In the genomic region with DNA sequence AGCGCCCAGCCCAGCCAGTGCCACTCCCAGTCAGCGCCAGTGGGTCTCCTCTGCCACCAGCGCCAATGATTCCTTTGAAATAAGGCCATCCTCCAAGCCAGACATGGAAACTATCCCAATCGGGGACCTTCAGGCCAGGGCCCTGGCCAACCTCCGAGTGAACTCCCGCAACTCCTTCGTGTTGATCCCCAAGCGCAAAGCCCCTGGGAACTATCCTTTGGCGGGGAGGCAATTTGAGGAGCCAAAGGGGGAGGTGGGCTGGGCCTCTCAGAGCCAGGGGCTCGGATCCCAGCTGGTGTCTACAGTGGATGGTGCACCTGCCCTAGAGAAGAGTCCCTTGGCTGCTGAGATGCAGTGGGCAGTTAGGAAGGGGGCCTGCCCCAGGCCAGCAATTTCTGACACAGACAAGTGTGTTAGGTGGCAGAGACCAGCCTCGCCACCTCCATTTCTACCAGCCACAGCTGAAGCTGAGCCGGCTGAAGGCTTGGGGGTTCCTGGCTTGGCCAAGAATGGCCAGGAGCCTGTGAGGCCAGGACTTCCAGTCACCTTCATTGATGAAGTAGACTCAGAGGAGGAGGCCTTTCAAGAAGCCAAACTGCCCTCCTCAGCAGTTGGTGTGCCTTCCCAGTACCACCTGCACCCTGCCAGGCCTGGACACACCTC, we compare ENCODE assay signal across 8 mouse cellular contexts. TPM values are rescaled to one million over a fixed set of nuclear protein-coding genes. Genes with fewer than 3 reads are reported as not detected.
DNase-seq lines count a peak whose midpoint lies in the region; ATAC-seq lines count a peak whose summit lies in the region.

No protein-coding gene starts in this region.

- ATAC-seq in erythroblast, adult 5-6 weeks (replicated peaks; ENCODE audit: low FRiP score, poor library complexity, severe bottlenecking): no peak
- no peak for ATAC-seq in limb, embryonic 11.5 days (ENCODE audit: insufficient number of reproducible peaks, low FRiP score, low TSS enrichment, low read depth)
- ATAC-seq in stomach, embryonic 14.5 days (ENCODE audit: insufficient number of reproducible peaks, insufficient read depth, low FRiP score, low read depth): no peak

- DNase-seq in retina, postnatal 1 day: peak; percentile 24
- DNase-seq in retina, embryonic 14.5 days (ENCODE audit: low spot score): no peak
- DNase-seq in limb, embryonic 11.5 days (ENCODE audit: low spot score): no peak
- no peak for DNase-seq in ovary, postnatal 36 days (ENCODE audit: low spot score)
- no peak for DNase-seq in left cerebral cortex, adult 8-10 months (ENCODE audit: low spot score in 2 of 2)

- peaks cover 21% of the 10 kb centered on the region for H3K36me3 ChIP-seq in erythroblast, embryonic 14.5 days (ENCODE audit: control insufficient read depth)
- H3K36me3 ChIP-seq in limb, embryonic 11.5 days (ENCODE audit: control insufficient read depth, insufficient read depth, low read length): no peaks in the 10 kb centered on the region; the same call in 1 of the 2 replicates
- no peaks in the 10 kb centered on the region; the same call in 1 of the 2 replicates for H3K36me3 ChIP-seq in stomach, embryonic 14.5 days (ENCODE audit: control insufficient read depth, insufficient read depth, low read length)

- WGBS in limb, embryonic 11.5 days: 21% methylated on average over 12 of the region's 12 CpGs
- WGBS in stomach, embryonic 14.5 days: 22% methylated on average over 12 of the region's 12 CpGs

- H3K9ac ChIP-seq in limb, embryonic 11.5 days (ENCODE audit: low read length): peak overlapping the region; percentile 58
- peak overlapping the region; percentile 23; the same call in 1 of the 2 replicates for H3K9ac ChIP-seq in stomach, embryonic 14.5 days (replicated peaks; ENCODE audit: low read depth, low read length)

- no peak overlapping the region for H3K27ac ChIP-seq in limb, embryonic 11.5 days (replicated peaks; ENCODE audit: low read depth, low read length)
- H3K27ac ChIP-seq in stomach, embryonic 14.5 days (ENCODE audit: low read length): no peak overlapping the region

- peak overlapping the region; percentile 90 for H3K4me3 ChIP-seq in erythroblast, embryonic 14.5 days (replicated peaks)
- peak overlapping the region; percentile 74 for H3K4me3 ChIP-seq in limb, embryonic 11.5 days (ENCODE audit: low read depth, low read length)
- peak overlapping the region; percentile 50 for H3K4me3 ChIP-seq in stomach, embryonic 14.5 days (ENCODE audit: low read depth, low read length)

- H3K4me2 ChIP-seq in limb, embryonic 11.5 days (ENCODE audit: low read depth, severe bottlenecking): peak overlapping the region; percentile 99
- peak overlapping the region; percentile 99 for H3K4me2 ChIP-seq in stomach, embryonic 14.5 days (replicated peaks; ENCODE audit: low read depth, low read length)

- peaks cover 73% of the 10 kb centered on the region for H3K4me1 ChIP-seq in erythroblast, embryonic 14.5 days (ENCODE audit: control insufficient read depth)
- H3K4me1 ChIP-seq in limb, embryonic 11.5 days (ENCODE audit: control insufficient read depth, insufficient read depth, low read length): peaks cover 9% of the 10 kb centered on the region
- peaks cover 9% of the 10 kb centered on the region; the same call in 1 of the 2 replicates for H3K4me1 ChIP-seq in stomach, embryonic 14.5 days (ENCODE audit: control insufficient read depth, insufficient read depth, low read length)

- no peaks in the 10 kb centered on the region for H3K9me3 ChIP-seq in erythroblast, embryonic 14.5 days (ENCODE audit: control insufficient read depth, low read length)
- no peaks in the 10 kb centered on the region for H3K9me3 ChIP-seq in limb, embryonic 11.5 days (ENCODE audit: control insufficient read depth, low read length)
- no peaks in the 10 kb centered on the region for H3K9me3 ChIP-seq in stomach, embryonic 14.5 days (ENCODE audit: control insufficient read depth, low read depth, low read length)

- H3K27me3 ChIP-seq in erythroblast, embryonic 14.5 days (ENCODE audit: control insufficient read depth): no peaks in the 10 kb centered on the region
- peaks cover 19% of the 10 kb centered on the region for H3K27me3 ChIP-seq in limb, embryonic 11.5 days (ENCODE audit: control insufficient read depth, insufficient read depth, low read length)
- no peaks in the 10 kb centered on the region; the same call in none of the 2 replicates for H3K27me3 ChIP-seq in stomach, embryonic 14.5 days (ENCODE audit: control insufficient read depth, insufficient read depth, low read length)

RNA-seq across cellular contexts. Expression of gene Tprn, which starts 1.3 kb away (rescaled TPM):
- polyA plus RNA-seq in erythroblast, embryonic 14.5 days (2012): 0.82 and 1.3 TPM in 2 replicates
- total RNA-seq in erythroblast, adult 5-6 weeks (2015; ENCODE audit: low replicate concordance): 1.5 and 4.0 TPM in 2 replicates
- 0.26 and 2.6 TPM in 2 replicates for total RNA-seq in erythroblast, adult 5-6 weeks (2017; ENCODE audit: low replicate concordance)
- 5.6 and 5.7 TPM in 2 replicates for polyA plus RNA-seq in limb, embryonic 11.5 days (2014; fragmentation: Nextera tagmentation; extraction: Ambion mirVana)
- polyA plus RNA-seq in stomach, embryonic 14.5 days (2014; fragmentation: Nextera tagmentation; extraction: Ambion mirVana): 6.2 and 8.5 TPM in 2 replicates
- total RNA-seq in left cerebral cortex, adult 8-10 months (2022): 10 to 100 TPM; 26.5 to 30.6 (median 28.6) TPM

RNA-seq across cellular contexts. Expression of gene Ssna1, which starts 8.5 kb away (rescaled TPM):
- polyA plus RNA-seq in erythroblast, embryonic 14.5 days (2012): 22.8 and 24.1 TPM in 2 replicates
- total RNA-seq in erythroblast, adult 5-6 weeks (2015; ENCODE audit: low replicate concordance): 36.5 and 67.5 TPM in 2 replicates
- total RNA-seq in erythroblast, adult 5-6 weeks (2017; ENCODE audit: low replicate concordance): 9.9 and 24.8 TPM in 2 replicates
- polyA plus RNA-seq in limb, embryonic 11.5 days (2014; fragmentation: Nextera tagmentation; extraction: Ambion mirVana): 237 and 242 TPM in 2 replicates
- polyA plus RNA-seq in stomach, embryonic 14.5 days (2014; fragmentation: Nextera tagmentation; extraction: Ambion mirVana): 241 and 246 TPM in 2 replicates
- 10 to 100 TPM; 57.5 to 67.8 (median 62.1) TPM for total RNA-seq in left cerebral cortex, adult 8-10 months (2022)

RNA-seq across cellular contexts. Expression of gene Tmem203, which starts 8.5 kb away (rescaled TPM):
- 0.99 and 1.6 TPM in 2 replicates for polyA plus RNA-seq in erythroblast, embryonic 14.5 days (2012)
- total RNA-seq in erythroblast, adult 5-6 weeks (2015; ENCODE audit: low replicate concordance): 2.5 and 8.8 TPM in 2 replicates
- 2.2 and 3.7 TPM in 2 replicates for total RNA-seq in erythroblast, adult 5-6 weeks (2017; ENCODE audit: low replicate concordance)
- 11.1 and 14.6 TPM in 2 replicates for polyA plus RNA-seq in limb, embryonic 11.5 days (2014; fragmentation: Nextera tagmentation; extraction: Ambion mirVana)
- 14.7 and 16.8 TPM in 2 replicates for polyA plus RNA-seq in stomach, embryonic 14.5 days (2014; fragmentation: Nextera tagmentation; extraction: Ambion mirVana)
- total RNA-seq in left cerebral cortex, adult 8-10 months (2022): 10 to 100 TPM; 31.7 to 38.3 (median 36.3) TPM

RNA-seq across cellular contexts. Expression of gene Anapc2, which starts 8.5 kb away (rescaled TPM):
- 2.1 and 2.2 TPM in 2 replicates for polyA plus RNA-seq in erythroblast, embryonic 14.5 days (2012)
- 8.4 and 12.9 TPM in 2 replicates for total RNA-seq in erythroblast, adult 5-6 weeks (2015; ENCODE audit: low replicate concordance)
- 9.2 and 18.7 TPM in 2 replicates for total RNA-seq in erythroblast, adult 5-6 weeks (2017; ENCODE audit: low replicate concordance)
- 118 and 120 TPM in 2 replicates for polyA plus RNA-seq in limb, embryonic 11.5 days (2014; fragmentation: Nextera tagmentation; extraction: Ambion mirVana)
- 108 and 116 TPM in 2 replicates for polyA plus RNA-seq in stomach, embryonic 14.5 days (2014; fragmentation: Nextera tagmentation; extraction: Ambion mirVana)
- total RNA-seq in left cerebral cortex, adult 8-10 months (2022): 100 to 1,000 TPM in 2 of 4 experiments, 10 to 100 TPM in 2; 88.6 to 111 (median 96.9) TPM

RNA-seq across cellular contexts. Expression of gene AL732309.1, which starts 17.1 kb away (rescaled TPM):
- polyA plus RNA-seq in erythroblast, embryonic 14.5 days (2012): 0.06 and 0.18 TPM in 2 replicates
- 2.1 and 3.3 TPM in 2 replicates for total RNA-seq in erythroblast, adult 5-6 weeks (2015; ENCODE audit: low replicate concordance)
- 1.6 TPM in 1 of 2 replicates, not detected in the other for total RNA-seq in erythroblast, adult 5-6 weeks (2017; ENCODE audit: low replicate concordance)
- polyA plus RNA-seq in limb, embryonic 11.5 days (2014; fragmentation: Nextera tagmentation; extraction: Ambion mirVana): 4.0 and 6.6 TPM in 2 replicates
- polyA plus RNA-seq in stomach, embryonic 14.5 days (2014; fragmentation: Nextera tagmentation; extraction: Ambion mirVana): 5.9 and 8.5 TPM in 2 replicates
- 1 to 10 TPM in 3 of 4 experiments, under 1 TPM in 1; 0.67 to 4.2 (median 3.4) TPM for total RNA-seq in left cerebral cortex, adult 8-10 months (2022)
